Mouse (Mus musculus): Measurements from ENCODE around the gene Igsf21. TPM values are rescaled to one million over a fixed set of nuclear protein-coding genes. Genes with fewer than 3 reads are reported as not detected.

Gene Igsf21
- total RNA-seq, 4 experiments from 2014 or later = 34.4 to 42.1 (median 38.2) TPM

GRCm38 (mm10) chr4:140237305-140237741, 9.3 kb downstream of the Igsf21 start:
- no peak for DNase-seq (ENCODE audit: low spot score in 2 of 2)

DNA sequence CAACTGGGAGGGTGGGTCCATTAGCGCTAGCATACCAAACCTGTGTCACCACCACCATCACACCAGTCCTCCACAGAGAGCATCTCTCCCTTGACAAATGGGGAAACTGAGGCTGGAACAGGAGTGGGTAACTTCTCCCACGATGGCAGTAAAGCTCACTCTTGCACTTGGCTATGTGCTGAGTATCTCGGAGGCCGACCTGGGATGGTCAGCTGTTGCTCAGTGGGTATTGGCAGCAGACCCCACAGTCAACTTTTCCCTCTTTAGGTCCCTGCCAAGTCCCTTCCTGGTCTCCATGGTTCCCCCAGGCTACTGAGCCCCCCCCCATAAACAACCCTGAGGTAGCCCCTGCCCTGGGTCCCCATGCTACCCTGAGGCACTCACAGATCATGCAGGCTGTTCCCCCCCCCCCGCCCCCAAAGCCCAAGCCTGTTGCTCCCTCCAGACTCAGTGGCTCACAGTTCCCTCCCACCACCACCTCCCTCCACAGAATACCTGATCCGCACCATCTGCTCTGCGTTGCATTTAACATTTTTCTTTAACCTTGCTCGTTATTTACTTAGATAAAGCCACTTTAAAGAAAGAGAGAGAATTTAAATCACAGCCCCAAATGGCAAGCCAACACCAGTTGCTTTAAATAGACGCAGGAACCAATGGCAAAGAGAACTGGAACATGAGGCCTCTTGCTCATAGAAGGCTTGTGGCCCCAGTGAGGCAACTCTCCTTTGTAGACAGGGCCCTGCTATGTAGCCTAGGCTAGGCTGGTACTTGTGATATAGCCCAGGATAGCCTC, 11.0 kb downstream of the Igsf21 start:
- DNase-seq (ENCODE audit: low spot score in 2 of 2) = no peak

- DNase-seq (ENCODE audit: low spot score in 2 of 2) = no peak
Measured at GRCm38 (mm10) chr4:140234412-140235205, 12.0 kb downstream of the Igsf21 start.

- DNase-seq (ENCODE audit: low spot score in 2 of 2) = no peak
Measured at GRCm38 (mm10) chr4:140227837-140228236, 18.7 kb downstream of the Igsf21 start.

GRCm38 (mm10) chr4:140225204-140225603, 21.4 kb downstream of the Igsf21 start:
- no peak for DNase-seq (ENCODE audit: low spot score in 2 of 2)

DNA sequence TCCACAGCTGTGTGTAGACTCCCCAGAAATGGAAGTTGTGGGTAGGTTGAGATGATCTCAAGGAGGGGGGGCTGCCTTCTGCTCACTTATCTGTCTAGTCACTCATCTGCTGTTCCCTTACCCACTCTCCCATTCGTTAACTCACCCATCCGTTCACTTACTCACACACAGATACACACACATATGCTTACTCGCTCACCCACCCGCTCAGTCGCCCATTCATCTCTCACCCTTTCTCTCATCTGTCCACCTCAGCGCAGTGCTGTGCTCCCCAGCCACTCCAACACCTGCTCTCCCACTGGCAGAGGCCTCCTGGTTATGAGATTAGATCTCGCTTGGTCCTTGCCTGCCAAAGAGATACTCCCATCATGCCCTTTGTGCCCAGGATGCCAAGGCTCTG, 22.1 kb downstream of the Igsf21 start:
- peak in 1 of 2 experiments; percentile 36 for DNase-seq (ENCODE audit: low spot score in 2 of 2)

GRCm38 (mm10) chr4:140223067-140223466, 23.5 kb downstream of the Igsf21 start:
- DNase-seq (ENCODE audit: low spot score in 2 of 2) = no peak

- no peak for DNase-seq (ENCODE audit: low spot score in 2 of 2)
Measured at GRCm38 (mm10) chr4:140220326-140221093, 26.1 kb downstream of the Igsf21 start.

- no peak for DNase-seq (ENCODE audit: low spot score in 2 of 2)
Measured at GRCm38 (mm10) chr4:140218853-140219852, 27.4 kb downstream of the Igsf21 start.

DNA sequence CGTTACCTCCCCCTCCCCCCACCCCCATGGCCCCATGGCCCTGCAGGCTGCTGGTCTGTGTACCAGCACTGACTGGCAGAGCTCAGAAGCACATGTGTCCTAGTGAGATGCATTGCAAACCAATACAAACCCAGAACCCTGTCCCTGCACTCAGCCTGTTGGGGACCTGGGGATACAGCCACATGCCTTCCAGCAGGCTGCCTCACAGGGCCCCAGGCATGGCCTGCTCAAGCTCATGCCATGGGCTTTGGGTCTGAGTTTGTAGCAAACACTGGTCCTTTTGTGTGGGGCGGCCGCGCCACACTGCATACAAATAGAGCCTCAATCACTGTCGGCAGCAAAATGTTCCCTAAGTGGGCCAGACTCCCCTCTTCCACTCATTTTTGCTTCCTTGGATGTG, 28.2 kb downstream of the Igsf21 start:
- DNase-seq (ENCODE audit: low spot score in 2 of 2) = peak in 1 of 2 experiments; percentile 35

DNA sequence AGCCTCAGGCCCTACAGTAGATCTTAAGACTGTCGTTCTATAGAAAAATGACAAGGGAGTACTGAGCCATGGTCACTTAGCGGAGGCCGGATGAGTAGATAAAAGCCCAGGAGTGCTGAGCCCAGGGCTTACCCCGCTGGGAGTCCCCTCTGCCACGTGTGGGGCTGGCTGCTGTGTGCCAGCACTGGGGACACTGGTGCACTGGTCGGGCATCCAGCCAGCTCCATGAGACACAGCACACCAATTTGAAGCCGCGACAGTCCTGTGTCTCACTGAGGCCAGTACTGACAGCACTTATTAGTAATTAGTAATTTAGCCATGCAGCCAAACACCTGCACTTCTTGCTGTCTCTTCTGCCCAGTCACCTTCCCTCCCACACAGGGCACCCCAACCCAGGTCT, 28.6 kb downstream of the Igsf21 start:
- no peak for DNase-seq (ENCODE audit: low spot score in 2 of 2)

GRCm38 (mm10) chr4:140216096-140216495, 30.5 kb downstream of the Igsf21 start:
- DNase-seq (ENCODE audit: low spot score in 2 of 2) = no peak

DNA sequence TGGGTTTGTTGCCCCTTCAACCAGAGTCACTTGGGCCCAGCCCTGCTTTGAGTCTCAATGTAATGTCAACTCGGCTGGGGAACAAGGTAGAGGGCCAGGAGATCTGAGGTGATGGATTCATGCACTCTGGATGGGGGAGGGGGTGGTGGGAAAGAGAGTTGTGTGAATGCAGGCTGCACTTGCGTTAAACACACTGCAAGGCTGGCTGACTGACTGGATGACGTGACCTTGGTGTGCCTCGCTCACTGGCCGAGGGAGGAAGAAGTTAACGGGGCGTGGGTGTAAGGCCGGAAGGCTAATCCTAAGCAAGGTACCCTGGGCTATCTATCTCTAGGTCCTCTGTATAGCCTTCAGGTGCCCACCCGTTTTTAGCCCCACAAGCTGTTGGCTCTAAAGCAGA, 31.4 kb downstream of the Igsf21 start:
- no peak for DNase-seq (ENCODE audit: low spot score in 2 of 2)

- no peak for DNase-seq (ENCODE audit: low spot score in 2 of 2)
Measured at GRCm38 (mm10) chr4:140214406-140214805, 32.2 kb downstream of the Igsf21 start.

- no peak for DNase-seq (ENCODE audit: low spot score in 2 of 2)
Measured at GRCm38 (mm10) chr4:140210129-140210890, 36.3 kb downstream of the Igsf21 start.

GRCm38 (mm10) chr4:140205811-140206231, 40.8 kb downstream of the Igsf21 start:
- DNase-seq (ENCODE audit: low spot score in 2 of 2) = peak; percentile 38 to 58

- DNase-seq (ENCODE audit: low spot score in 2 of 2) = no peak
Measured at GRCm38 (mm10) chr4:140204775-140205174, 41.8 kb downstream of the Igsf21 start.

GRCm38 (mm10) chr4:140203696-140204272, 42.8 kb downstream of the Igsf21 start:
- no peak for DNase-seq (ENCODE audit: low spot score in 2 of 2)

DNA sequence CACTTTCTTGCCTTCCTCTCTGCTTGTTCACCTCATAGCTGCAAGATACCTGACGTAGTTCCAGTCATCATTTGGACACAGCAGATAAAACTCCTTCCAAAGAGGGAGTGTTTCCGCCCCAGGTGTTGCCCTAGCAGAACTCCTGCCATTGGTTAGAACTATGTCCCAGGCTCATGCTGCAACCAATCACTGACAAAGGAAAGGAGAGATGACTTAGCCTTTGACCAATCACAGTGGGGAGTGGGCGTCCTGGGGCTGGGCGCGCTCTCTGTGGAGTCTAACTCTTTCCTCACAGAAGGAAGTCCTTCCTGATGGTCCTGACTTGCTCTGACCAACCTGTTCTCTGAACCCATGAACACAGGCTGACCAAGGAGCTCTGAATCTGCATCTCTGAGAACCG, 44.4 kb downstream of the Igsf21 start:
- DNase-seq (ENCODE audit: low spot score in 2 of 2) = no peak
